Mouse (Mus musculus): ENCODE measurements around the gene Rad54l. TPM values are rescaled to one million over a fixed set of nuclear protein-coding genes. Genes with fewer than 3 reads are reported as not detected.

The Rad54l gene
- polyA plus RNA-seq, 1 experiment from 2014 or later: 20.7 TPM

DNA sequence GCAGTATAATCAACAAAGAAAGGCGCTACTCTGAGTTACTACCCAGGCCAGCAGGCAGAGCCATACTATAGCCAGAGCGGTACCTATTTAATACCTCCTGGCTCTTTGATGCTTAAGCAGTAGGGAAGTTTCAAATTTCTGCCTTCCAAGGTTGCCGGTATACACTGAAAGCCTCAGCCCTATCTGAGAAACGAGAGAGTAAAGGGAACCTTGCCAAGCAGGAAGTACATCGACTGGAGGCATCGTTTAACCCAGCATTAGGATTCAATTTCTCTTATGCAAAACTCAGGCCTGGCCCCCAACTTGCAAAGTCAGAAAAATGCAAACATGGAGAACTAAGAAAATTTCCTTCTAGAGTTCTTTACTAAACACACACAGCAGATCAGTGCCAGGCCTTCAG is 53.4 kb downstream of the Rad54l start:
- no peaks in the 10 kb centered on the region for H3K27me3 ChIP-seq (replicated peaks; ENCODE audit: control insufficient read depth, insufficient read depth, low read length)
- peaks cover 52% of the 10 kb centered on the region for H3K36me3 ChIP-seq (ENCODE audit: control insufficient read depth, insufficient read depth, low read length)
- DNase-seq (ENCODE audit: low spot score): peak; percentile 56
- no peaks in the 10 kb centered on the region for H3K9me3 ChIP-seq (ENCODE audit: control insufficient read depth, low read length)
- peaks cover 15% of the 10 kb centered on the region for H3K4me1 ChIP-seq (ENCODE audit: control insufficient read depth, insufficient read depth, low read length)
- no peak overlapping the region for H3K9ac ChIP-seq (ENCODE audit: low read depth, low read length)
- no peak overlapping the region for H3K4me2 ChIP-seq (ENCODE audit: low read depth, low read length)
- peak; percentile 30; the same call in 1 of the 2 replicates for ATAC-seq (ENCODE audit: low read depth)
- H3K4me3 ChIP-seq (ENCODE audit: low read depth, low read length): no peak overlapping the region
- 63% methylated on average over 6 of the region's 6 CpGs for WGBS
- H3K27ac ChIP-seq (replicated peaks; ENCODE audit: low read depth, low read length): no peak overlapping the region

DNA sequence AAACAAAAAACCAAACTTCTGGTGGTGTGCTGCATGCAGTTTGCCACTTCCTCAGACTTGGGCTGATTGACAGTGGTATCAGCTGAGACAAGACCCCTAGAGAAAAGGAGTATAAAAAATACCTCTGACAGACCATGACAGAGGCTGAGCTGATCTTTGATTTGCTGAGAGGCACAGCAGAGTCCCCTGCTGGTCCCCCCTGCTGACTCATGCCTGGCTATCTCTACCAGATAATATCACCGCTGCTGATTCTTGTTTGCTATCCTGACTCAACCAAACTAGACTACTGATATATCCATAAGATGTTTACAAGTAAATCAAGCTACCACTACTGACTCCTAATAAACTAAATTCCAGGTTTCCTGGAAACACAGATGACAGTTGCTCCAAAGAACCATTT is 59.6 kb downstream of the Rad54l start:
- H3K4me2 ChIP-seq (ENCODE audit: low read depth, low read length): no peak overlapping the region
- no peak overlapping the region for H3K27ac ChIP-seq (replicated peaks; ENCODE audit: low read depth, low read length)
- H3K9ac ChIP-seq (ENCODE audit: low read depth, low read length): no peak overlapping the region
- H3K36me3 ChIP-seq (ENCODE audit: control insufficient read depth, insufficient read depth, low read length): peaks cover 37% of the 10 kb centered on the region
- WGBS: 50% methylated on average over 1 of the region's 1 CpGs
- H3K9me3 ChIP-seq (ENCODE audit: control insufficient read depth, low read length): no peaks in the 10 kb centered on the region
- DNase-seq (ENCODE audit: low spot score) (no peak), ATAC-seq (ENCODE audit: low read depth) (no peak)
- H3K4me1 ChIP-seq (ENCODE audit: control insufficient read depth, insufficient read depth, low read length): no peaks in the 10 kb centered on the region
- H3K27me3 ChIP-seq (replicated peaks; ENCODE audit: control insufficient read depth, insufficient read depth, low read length): no peaks in the 10 kb centered on the region
- no peak overlapping the region for H3K4me3 ChIP-seq (ENCODE audit: low read depth, low read length)

DNA sequence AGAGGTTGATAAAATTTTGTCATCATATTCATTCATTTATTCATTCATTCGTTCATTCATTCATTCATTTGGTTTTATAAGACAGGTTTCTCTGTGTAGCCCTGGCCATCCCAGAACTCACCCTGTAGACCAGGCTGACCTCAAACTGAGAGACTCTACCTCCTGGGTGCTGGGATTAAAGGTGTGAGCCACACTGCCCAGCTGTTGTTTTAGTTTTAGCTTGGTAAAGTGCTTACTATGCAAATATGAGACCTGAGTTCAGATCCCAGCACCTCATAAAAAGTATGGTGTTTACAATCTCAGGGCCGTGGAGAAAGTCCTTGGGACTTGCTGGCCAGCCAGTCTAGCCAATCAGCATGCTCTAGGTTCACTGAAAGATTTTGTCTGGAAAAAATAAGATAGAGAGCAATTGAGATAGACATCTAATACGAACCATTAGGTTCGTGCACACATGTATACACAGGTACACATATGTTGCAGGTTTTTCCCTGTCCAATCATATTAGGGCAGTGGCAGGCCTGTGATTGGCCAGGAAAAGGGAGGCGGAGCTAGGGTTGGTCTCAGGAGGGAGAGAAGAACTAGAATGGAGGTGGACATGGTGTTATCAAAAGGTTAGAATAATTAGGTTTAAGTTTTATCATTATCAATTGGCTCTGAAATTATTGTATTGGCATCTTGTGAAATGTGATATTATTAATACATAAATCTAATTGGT is 64.3 kb downstream of the Rad54l start:
- no peak overlapping the region for H3K4me3 ChIP-seq (ENCODE audit: low read depth, low read length)
- no peak overlapping the region for H3K27ac ChIP-seq (replicated peaks; ENCODE audit: low read depth, low read length)
- no peak overlapping the region for H3K9ac ChIP-seq (ENCODE audit: low read depth, low read length)
- DNase-seq (ENCODE audit: low spot score) (no peak), ATAC-seq (ENCODE audit: low read depth) (no peak)
- no peaks in the 10 kb centered on the region for H3K36me3 ChIP-seq (ENCODE audit: control insufficient read depth, insufficient read depth, low read length)
- no peaks in the 10 kb centered on the region for H3K9me3 ChIP-seq (ENCODE audit: control insufficient read depth, low read length)
- H3K4me2 ChIP-seq (ENCODE audit: low read depth, low read length): no peak overlapping the region
- no peaks in the 10 kb centered on the region for H3K4me1 ChIP-seq (ENCODE audit: control insufficient read depth, insufficient read depth, low read length)
- H3K27me3 ChIP-seq (replicated peaks; ENCODE audit: control insufficient read depth, insufficient read depth, low read length): no peaks in the 10 kb centered on the region
- 77% methylated on average over 5 of the region's 5 CpGs for WGBS

DNA sequence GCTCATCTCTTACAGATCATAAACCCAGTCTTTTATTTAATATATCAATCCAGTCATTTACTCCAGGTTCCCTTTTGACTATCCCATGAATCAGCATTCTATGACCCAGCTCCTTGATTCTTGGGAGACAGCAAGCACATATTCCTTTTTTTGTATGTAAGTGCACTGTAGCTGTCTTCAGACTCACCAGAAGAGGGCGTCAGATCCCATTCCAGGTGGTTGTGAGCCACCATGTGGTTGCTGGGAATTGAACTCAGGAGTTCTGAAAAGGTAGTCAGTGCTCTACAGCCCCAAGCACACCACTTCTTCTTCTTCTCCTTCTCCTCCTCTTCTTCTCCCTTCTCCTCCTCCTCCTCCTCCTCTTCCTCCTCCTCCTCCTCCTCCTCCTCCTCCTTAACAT is 65.9 kb downstream of the Rad54l start:
- WGBS: 0% methylated on average over 1 of the region's 1 CpGs
- Histone ChIP-seq H3K4me3 (ENCODE audit: low read depth, low read length) (no peak overlapping the region), H3K4me2 (ENCODE audit: low read depth, low read length) (no peak overlapping the region), H3K36me3 (ENCODE audit: control insufficient read depth, insufficient read depth, low read length) (no peaks in the 10 kb centered on the region), H3K9ac (ENCODE audit: low read depth, low read length) (no peak overlapping the region), H3K4me1 (ENCODE audit: control insufficient read depth, insufficient read depth, low read length) (0 out of 2 replicates have a peak, but pooled peaks cover 4% of the 10 kb centered on the region), H3K27me3 (replicated peaks; ENCODE audit: control insufficient read depth, insufficient read depth, low read length) (no peaks in the 10 kb centered on the region), H3K27ac (replicated peaks; ENCODE audit: low read depth, low read length) (no peak overlapping the region), H3K9me3 (ENCODE audit: control insufficient read depth, low read length) (no peaks in the 10 kb centered on the region)
- DNase-seq (ENCODE audit: low spot score) (no peak), ATAC-seq (ENCODE audit: low read depth) (no peak)

DNA sequence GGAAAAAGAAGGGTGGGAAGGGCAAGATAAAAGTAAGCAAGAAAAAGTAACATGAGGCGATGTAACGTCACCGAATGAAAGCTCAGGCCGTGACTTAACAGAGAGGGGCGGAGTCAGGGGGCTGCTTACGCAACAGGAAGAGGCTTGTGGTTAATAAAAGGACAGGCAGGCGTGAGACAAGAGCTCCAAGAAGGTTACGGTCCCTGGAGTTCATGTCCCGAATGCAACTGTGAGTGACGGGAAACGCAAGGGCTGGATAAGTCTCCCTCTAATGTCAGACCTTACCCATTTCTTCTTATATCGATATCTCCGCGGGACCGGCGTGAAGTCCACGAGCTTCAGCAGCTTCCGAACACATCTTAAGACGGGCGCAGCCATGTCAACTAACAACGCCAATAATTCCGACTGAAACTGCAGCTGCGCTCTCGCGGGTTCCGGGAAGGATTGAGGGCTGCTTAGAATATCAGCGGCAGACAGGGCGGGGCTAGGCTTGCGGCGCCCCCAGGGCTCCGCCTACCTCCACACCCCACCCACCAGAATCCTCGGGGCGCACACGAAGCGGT is 70.0 kb downstream of the Rad54l start, which contains the start of gene Nsun4:
TSS of gene Nsun4 (minus strand) at position 478 of the 563 bp plus-strand sequence.
- ATAC-seq (ENCODE audit: low read depth) (peak; percentile 97), DNase-seq (ENCODE audit: low spot score) (peak; percentile 97)
- Histone ChIP-seq H3K4me1 (ENCODE audit: control insufficient read depth, insufficient read depth, low read length) (0 out of 2 replicates have a peak, but pooled peaks cover 8% of the 10 kb centered on the region), H3K27ac (replicated peaks; ENCODE audit: low read depth, low read length) (peak within 1 kb of the TSS; percentile 92), H3K9ac (ENCODE audit: low read depth, low read length) (peak within 1 kb of the TSS; percentile 64), H3K4me3 (ENCODE audit: low read depth, low read length) (peak within 1 kb of the TSS; percentile 54), H3K9me3 (ENCODE audit: control insufficient read depth, low read length) (no peaks in the 10 kb centered on the region), H3K27me3 (replicated peaks; ENCODE audit: control insufficient read depth, insufficient read depth, low read length) (no peaks in the 10 kb centered on the region), H3K4me2 (ENCODE audit: low read depth, low read length) (peak within 1 kb of the TSS; percentile 83), H3K36me3 (ENCODE audit: control insufficient read depth, insufficient read depth, low read length) (no peaks in the 10 kb centered on the region)
- WGBS: under 1% methylated on average over 35 of the region's 35 CpGs

DNA sequence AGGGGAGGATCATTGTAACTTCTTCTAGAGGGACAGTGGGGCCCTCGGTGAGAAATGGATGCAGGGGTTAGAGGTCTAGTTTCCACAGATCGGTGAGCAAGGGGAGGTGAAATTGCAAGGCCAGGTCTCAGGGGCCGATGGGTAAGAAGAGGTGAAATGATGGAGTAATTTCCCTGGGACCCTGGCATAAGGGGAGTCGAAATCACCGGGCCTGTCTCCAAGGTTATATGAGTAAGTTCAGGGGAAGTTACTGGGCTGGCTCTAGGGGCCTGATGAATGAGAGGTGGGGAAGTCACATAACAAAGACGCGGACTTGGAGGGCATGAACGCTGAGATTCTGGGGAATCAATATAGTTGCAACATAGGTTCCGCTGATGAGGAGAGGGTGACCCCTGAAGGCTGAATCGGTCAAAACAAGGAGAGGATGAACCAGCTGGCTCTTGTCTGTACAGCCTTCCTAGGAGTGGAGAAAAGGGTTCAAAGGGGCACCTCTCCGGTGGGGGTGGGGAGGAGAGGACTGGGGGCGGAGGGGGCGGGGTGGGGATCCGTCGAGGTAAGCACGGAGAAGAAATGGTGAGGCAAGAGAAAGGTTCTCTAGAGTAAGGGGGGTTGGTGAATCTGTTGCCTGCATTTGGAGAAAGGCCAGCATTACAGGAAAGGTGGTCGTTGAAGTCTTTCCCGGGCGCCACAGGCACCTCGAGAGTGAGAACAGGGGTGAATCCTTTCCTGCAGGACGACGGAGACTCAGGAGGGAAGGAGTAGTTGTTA is 70.8 kb downstream of the Rad54l start:
- Histone ChIP-seq H3K4me1 (ENCODE audit: control insufficient read depth, insufficient read depth, low read length) (0 out of 2 replicates have a peak, but pooled peaks cover 8% of the 10 kb centered on the region), H3K27me3 (replicated peaks; ENCODE audit: control insufficient read depth, insufficient read depth, low read length) (no peaks in the 10 kb centered on the region), H3K27ac (replicated peaks; ENCODE audit: low read depth, low read length) (peak overlapping the region; percentile 92), H3K9ac (ENCODE audit: low read depth, low read length) (peak overlapping the region; percentile 64), H3K36me3 (ENCODE audit: control insufficient read depth, insufficient read depth, low read length) (peaks cover 7% of the 10 kb centered on the region; the same call in 1 of the 2 replicates), H3K4me2 (ENCODE audit: low read depth, low read length) (peak overlapping the region; percentile 83), H3K4me3 (ENCODE audit: low read depth, low read length) (peak overlapping the region; percentile 54), H3K9me3 (ENCODE audit: control insufficient read depth, low read length) (no peaks in the 10 kb centered on the region)
- DNase-seq (ENCODE audit: low spot score): peak; percentile 73
- peak; percentile 56 for ATAC-seq (ENCODE audit: low read depth)
- 8% methylated on average over 22 of the region's 22 CpGs for WGBS

DNA sequence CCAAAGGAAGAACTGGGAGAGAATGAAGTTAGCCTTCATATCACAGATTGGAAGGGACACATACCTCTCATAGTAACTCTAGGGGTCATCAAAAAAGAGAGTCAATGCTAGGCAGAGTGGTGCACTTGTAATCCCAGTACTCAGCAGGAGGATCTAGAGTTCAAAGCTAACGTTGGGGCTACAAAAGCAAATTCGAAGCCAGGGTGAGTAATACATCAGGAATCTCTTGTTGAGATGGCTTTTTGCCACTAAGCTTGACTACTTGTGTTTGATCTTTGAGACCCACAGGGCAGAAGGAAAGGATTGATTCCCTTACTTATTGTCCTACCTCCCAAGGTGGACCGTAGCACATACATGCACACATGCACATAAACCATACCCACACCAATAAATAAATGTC is 74.3 kb downstream of the Rad54l start:
- ATAC-seq (ENCODE audit: low read depth): no peak
- H3K27ac ChIP-seq (replicated peaks; ENCODE audit: low read depth, low read length): no peak overlapping the region
- DNase-seq (ENCODE audit: low spot score): no peak
- WGBS: 80% methylated on average over 3 of the region's 3 CpGs
- no peak overlapping the region for H3K4me2 ChIP-seq (ENCODE audit: low read depth, low read length)
- peaks cover 16% of the 10 kb centered on the region; the same call in 1 of the 2 replicates for H3K36me3 ChIP-seq (ENCODE audit: control insufficient read depth, insufficient read depth, low read length)
- H3K9me3 ChIP-seq (ENCODE audit: control insufficient read depth, low read length): no peaks in the 10 kb centered on the region
- no peak overlapping the region for H3K4me3 ChIP-seq (ENCODE audit: low read depth, low read length)
- no peak overlapping the region for H3K9ac ChIP-seq (ENCODE audit: low read depth, low read length)
- no peaks in the 10 kb centered on the region for H3K27me3 ChIP-seq (replicated peaks; ENCODE audit: control insufficient read depth, insufficient read depth, low read length)
- H3K4me1 ChIP-seq (ENCODE audit: control insufficient read depth, insufficient read depth, low read length): 0 out of 2 replicates have a peak, but pooled peaks cover 8% of the 10 kb centered on the region

DNA sequence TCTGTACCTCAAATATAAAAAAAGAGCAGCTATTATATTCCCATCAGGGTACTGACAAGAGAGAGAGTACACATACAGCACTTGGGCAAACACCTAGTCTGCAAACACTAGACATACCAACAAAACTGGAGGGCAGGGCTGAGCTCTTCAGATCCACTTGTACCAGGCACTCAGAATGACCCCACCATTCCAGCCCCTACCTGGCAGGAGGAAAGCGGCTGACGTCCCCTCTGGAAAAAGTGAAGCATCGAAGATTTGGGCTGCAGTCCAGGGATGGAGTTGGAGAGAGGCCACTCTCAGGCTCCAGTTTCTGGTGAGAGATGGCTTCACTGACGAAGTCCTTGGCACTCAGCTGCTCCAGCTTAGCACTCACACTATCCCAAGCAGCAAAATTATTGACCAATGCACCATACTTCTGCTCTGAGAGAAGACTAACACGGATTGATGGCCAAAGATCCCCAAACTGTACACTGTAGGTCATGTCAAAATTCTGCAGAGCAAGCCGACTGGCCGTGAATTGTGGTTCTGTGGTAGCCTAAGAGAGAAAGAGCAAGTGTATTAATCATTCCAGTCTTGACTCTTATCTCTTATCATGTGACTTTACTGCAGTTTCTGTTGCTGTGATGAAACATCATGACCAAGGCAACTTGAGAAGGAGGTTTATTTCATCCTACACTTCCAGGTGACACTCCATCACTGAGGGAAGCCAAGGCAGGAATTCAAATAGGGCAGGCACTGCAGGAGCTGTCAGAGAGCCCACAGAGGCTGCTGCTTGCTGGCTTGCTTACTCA is 75.2 kb downstream of the Rad54l start:
- H3K4me2 ChIP-seq (ENCODE audit: low read depth, low read length): no peak overlapping the region
- H3K9ac ChIP-seq (ENCODE audit: low read depth, low read length): no peak overlapping the region
- no peak overlapping the region for H3K27ac ChIP-seq (replicated peaks; ENCODE audit: low read depth, low read length)
- H3K4me3 ChIP-seq (ENCODE audit: low read depth, low read length): no peak overlapping the region
- no peaks in the 10 kb centered on the region for H3K27me3 ChIP-seq (replicated peaks; ENCODE audit: control insufficient read depth, insufficient read depth, low read length)
- H3K9me3 ChIP-seq (ENCODE audit: control insufficient read depth, low read length): no peaks in the 10 kb centered on the region
- H3K4me1 ChIP-seq (ENCODE audit: control insufficient read depth, insufficient read depth, low read length): 0 out of 2 replicates have a peak, but pooled peaks cover 8% of the 10 kb centered on the region
- H3K36me3 ChIP-seq (ENCODE audit: control insufficient read depth, insufficient read depth, low read length): peaks cover 23% of the 10 kb centered on the region; the same call in 1 of the 2 replicates
- ATAC-seq (ENCODE audit: low read depth) (no peak), DNase-seq (ENCODE audit: low spot score) (no peak)
- 80% methylated on average over 7 of the region's 7 CpGs for WGBS
